Comparison of ENCODE assay signal across 16 mouse cellular contexts in the genomic region with DNA sequence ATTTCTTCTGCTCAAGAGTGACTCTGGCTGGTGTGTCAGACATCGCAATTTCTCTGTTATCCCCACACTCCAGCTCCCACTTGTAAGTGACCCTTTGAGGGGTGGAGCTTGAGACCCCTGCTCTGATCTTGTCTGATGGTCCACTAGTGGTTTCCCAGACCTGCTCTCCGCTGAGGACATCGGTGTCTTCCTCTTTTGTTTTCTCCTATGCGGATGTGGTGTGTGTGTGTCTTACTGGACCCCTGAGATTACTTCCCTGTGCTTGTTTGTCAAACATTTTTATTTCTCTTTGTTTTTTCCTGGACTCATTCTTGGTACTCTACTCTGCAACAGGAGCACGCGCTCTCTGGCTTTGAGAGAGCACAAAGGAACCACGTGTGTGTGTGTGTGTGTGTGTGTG.
"Had no signal": no experiment of that assay in that cellular context is flagged by ENCODE, and none has a peak within 500 bp of the region (broad histone marks: within the 10 kb centered on the region; RNA-seq: fewer than 3 reads in every experiment).

No protein-coding gene starts in this region.

- H3K27me3 ChIP-seq: liver, embryonic 15.5 days; midbrain, embryonic 12.5 days had no signal

- DNase-seq: kidney, adult 11 months; kidney, postnatal 10 days; kidney, postnatal 4 days; lung, embryonic 14.5 days; lung, postnatal 10 days; right cerebral cortex, adult 18-20 months; right cerebral cortex, postnatal 25 days; thymus, postnatal 4 days had no signal

- H3K4me2 ChIP-seq: liver, embryonic 11.5 days; liver, embryonic 15.5 days; lung, embryonic 14.5 days; midbrain, embryonic 12.5 days had no signal

- H3K4me1 ChIP-seq: midbrain, embryonic 12.5 days had no signal

- H3K36me3 ChIP-seq: limb, embryonic 10.5 days; liver, embryonic 15.5 days; midbrain, embryonic 12.5 days had no signal

- H3K9ac ChIP-seq: liver, embryonic 15.5 days; lung, embryonic 14.5 days; midbrain, embryonic 12.5 days had no signal

- H3K9me3 ChIP-seq: limb, embryonic 10.5 days; liver, embryonic 15.5 days; midbrain, embryonic 12.5 days had no signal

- ATAC-seq: midbrain, embryonic 16.5 days had no signal

- H3K27ac ChIP-seq: layer of hippocampus, adult 2 months; left cerebral cortex, adult 2 months; limb, embryonic 10.5 days; liver, embryonic 15.5 days; midbrain, embryonic 12.5 days; stomach, postnatal 0 days had no signal

- H3K4me3 ChIP-seq: layer of hippocampus, adult 2 months; left cerebral cortex, adult 2 months; limb, embryonic 10.5 days; liver, embryonic 15.5 days; midbrain, embryonic 12.5 days had no signal
